Mouse (Mus musculus): ENCODE data around the gene Col4a3. TPM values are rescaled to one million over a fixed set of nuclear protein-coding genes. Genes with fewer than 3 reads are reported as not detected.

Col4a3 gene
- total RNA-seq, 2 experiments from 2014 or later: 1.3 to 1.8 TPM

- intact Hi-C loops (cut with DNase I): no loop called here
- no peak for DNase-seq (ENCODE audit: low spot score in 2 of 2)
These were observed 161.2 kb downstream of the Col4a3 start for GRCm38 (mm10) chr1:82747714-82748452.

DNA sequence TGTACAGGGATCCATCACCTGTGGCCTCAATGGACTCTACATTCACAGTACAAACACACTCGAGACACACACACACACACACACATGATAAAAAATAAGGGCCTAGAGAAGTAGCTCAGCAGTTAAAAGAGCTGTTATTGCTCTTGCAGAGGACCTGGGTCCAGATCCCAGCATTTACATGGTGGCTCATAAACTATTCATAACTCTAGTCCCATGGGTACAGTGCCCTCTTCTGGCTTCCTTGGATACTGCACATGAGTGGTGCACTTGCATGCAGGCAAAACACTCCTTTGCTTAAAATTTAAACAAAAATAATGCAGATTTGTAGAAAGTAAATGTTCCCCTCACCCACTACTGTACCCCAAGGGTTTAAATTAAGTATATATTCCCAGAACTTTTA is 172.8 kb downstream of the Col4a3 start:
- no peak for DNase-seq (ENCODE audit: low spot score in 2 of 2)
- intact Hi-C loops (cut with DNase I): no loop called here

DNA sequence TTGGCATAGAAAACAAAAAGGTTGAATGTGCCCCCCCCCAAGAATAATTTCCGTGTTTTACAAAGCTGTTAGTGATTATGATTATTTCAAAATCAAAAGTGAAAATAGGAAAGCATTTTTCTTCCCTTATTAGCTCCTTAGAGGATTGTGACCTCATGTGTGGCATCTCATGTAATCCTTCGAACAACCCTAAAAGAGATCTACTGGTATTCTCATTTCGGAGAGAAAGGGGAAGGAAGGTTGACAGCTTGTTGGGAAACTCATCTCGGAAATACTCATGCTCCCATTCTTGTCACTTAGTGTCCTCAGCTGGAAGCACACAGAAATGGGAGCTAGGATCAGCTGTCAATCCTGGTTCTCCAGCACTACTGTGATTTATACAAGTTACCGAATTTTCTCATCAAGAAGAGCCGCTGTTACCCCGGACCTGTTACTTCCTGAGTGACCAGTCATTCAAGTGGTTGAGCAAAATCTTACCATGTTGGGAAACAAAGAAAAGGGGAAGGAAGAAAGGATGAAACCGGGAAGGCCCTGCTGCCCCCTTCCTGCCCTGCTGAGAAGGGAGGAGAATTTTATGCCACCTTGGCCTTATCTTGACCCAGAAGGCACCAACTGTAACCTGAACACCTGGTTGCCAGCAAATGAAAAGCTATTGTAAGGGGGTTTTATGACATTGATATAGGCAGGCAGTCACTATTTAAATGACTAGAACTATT is 174.9 kb downstream of the Col4a3 start:
- intact Hi-C loops (cut with DNase I): no loop called here
- DNase-seq (ENCODE audit: low spot score in 2 of 2): no peak

GRCm38 (mm10) chr1:82762274-82762673 is 175.6 kb downstream of the Col4a3 start:
- intact Hi-C loops (cut with DNase I): no loop called here

DNA sequence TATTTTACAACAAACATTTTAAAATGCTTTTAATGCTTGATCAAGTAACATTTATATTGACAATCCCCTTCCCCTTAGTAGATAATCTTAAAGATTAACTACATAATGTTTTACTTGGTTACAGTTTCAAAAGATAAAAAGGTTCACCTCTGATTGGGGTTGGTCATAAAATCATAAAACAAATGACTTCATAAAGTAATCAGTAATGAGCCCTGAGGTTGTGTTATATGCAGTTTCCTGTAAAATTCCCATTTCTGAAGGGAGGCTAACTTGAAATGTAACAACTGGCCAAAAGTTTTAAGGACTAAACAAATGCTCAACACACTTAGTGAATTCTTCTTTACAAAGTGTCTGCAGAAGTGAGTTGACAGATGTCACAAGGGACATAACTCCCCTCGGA is 179.5 kb downstream of the Col4a3 start:
- intact Hi-C loops (cut with DNase I): no loop called here
- DNase-seq (ENCODE audit: low spot score in 2 of 2): no peak

More at GRCm38 (mm10) chr1:82762274-82762673, 175.6 kb downstream of the Col4a3 start:
- no peak for DNase-seq (ENCODE audit: low spot score in 2 of 2)

DNA sequence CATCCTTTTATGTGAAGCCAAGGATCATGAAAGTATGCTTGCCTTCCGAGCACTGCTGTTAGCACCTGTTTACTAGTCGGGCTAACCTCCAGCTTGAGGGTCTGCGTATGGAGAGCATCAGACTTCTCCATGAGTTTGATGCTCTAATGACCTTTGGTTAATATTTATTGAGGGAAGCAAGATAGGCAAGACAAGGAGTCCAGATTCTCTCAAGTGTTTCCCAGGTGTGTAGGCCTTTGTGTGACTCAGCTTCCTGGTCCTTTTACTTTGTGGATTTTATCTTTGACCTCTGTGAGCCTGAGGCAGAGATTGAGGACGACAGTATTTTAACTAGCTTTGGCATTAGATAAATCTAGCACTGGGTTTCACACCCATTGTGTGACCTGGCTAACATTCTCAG is 179.9 kb downstream of the Col4a3 start:
- intact Hi-C loops (cut with DNase I): no loop called here
- no peak for DNase-seq (ENCODE audit: low spot score in 2 of 2)

- no peak for DNase-seq (ENCODE audit: low spot score in 2 of 2)
- intact Hi-C loops (cut with DNase I): no loop called here
These were observed 181.5 kb downstream of the Col4a3 start, which contains the start of gene Tm4sf20 for GRCm38 (mm10) chr1:82768269-82768668. Gene Tm4sf20 (minus strand): TSS chr1:82768461.

DNA sequence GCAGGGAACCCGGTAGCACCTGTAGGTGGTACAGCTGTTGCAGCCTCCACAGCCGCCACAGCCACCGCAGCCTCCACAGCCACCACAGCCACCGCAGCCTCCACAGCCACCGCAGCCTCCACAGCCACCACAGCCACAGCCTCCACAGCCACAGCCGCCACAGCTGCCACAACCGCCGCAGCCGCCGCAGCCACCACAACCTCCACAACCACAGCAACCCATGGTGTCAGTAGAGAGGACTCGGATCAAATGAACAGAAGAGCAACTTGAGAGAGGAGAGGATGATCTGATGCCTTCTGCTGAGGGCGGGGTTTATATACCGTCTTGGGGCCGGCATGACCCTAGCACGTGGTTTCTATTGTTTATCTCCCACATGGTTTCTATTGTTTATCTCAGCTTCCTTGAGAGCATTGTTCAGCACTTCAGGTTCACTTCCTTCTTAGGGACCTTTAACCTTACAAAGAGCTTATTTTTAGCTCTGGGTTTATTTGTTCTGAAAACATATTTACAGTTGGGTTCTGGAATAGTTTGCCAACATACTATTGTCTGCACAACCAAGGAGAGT is 184.4 kb downstream of the Col4a3 start, which contains the start of gene Gm47791:
Gene Gm47791 (minus strand): TSS at position 222 of the 565 bp plus-strand sequence.
- no peak for DNase-seq (ENCODE audit: low spot score in 2 of 2)
- intact Hi-C loops (cut with DNase I): loop anchor here (10.0 kb wide), 1 partner anchor 216 kb away; no protein-coding TSS in a partner anchor

Other genes with a start within 250 kb of the Col4a3 start
- 1 to 10 TPM; 3.5 to 3.9 TPM for gene Col4a4, start 72 bp upstream of the Col4a3 start, total RNA-seq (2021)
- gene Mff, start 138.0 kb downstream of the Col4a3 start, total RNA-seq (2021): 100 to 1,000 TPM; 268 to 270 TPM
- gene Tm4sf20, start 181.5 kb downstream of the Col4a3 start, total RNA-seq (2021): not detected
- gene Gm47791, start 184.3 kb downstream of the Col4a3 start, total RNA-seq (2021): not detected